Mouse (Mus musculus): ENCODE measurements around the gene Ifnk.

DNA sequence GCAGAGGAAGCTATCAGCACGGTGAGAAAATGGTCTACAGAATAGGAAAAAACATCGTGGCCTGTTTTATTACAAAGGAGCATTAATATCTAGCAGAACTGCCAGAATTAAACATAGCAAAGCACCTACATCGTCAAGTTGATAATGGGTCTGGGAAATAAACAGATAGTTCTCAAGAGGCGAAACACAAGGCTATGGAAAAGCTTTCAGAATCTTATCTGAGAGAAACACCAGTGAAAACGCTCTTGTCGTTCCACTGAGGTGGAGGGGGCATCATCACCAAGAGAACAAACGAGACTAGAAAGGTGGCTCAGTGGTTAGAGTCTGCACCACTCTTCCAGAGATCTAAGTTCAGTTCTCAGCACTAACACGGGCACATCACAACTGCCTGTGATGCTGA is 14.9 kb upstream of the Ifnk start:
- TF ChIP-seq CTCF (IDR thresholded peaks at IDR 0.05; ENCODE audit: borderline replicate concordance, control insufficient read depth, extremely low read depth, insufficient read depth, low read length, poor library complexity), result no peak
- no peak for TF ChIP-seq POLR2A (IDR thresholded peaks at IDR 0.05; ENCODE audit: control insufficient read depth, extremely low read depth, insufficient read depth, low read length, poor library complexity)
